Mouse (Mus musculus) embryonic facial prominence, embryonic 14.5 days (tissue): ENCODE results near the gene Rock2. TPM values are rescaled to one million over a fixed set of nuclear protein-coding genes. Genes with fewer than 3 reads are reported as not detected.

Experiments
- ATAC-seq: fragments of 200-750 bp; cut with Nextera tagmentation; 2 replicates; pipeline ENCODE4 v1.8.0; 2017; ENCODE audit warnings: low read depth, moderate number of reproducible peaks, moderate TSS enrichment
- DNase-seq: peaks from one replicate; pipeline ENCODE4 v3.0.0-alpha.2; 2015; ENCODE audit warnings: low spot score
- H3K27ac ChIP-seq: fragments of 300-500 bp; sonication (generic); replicated peaks from 2 replicates; pipeline ENCODE4 v1.5.1; 2014; ENCODE audit warnings: low read depth, mild to moderate bottlenecking, low read length, moderate library complexity
- H3K27me3 ChIP-seq: fragments of 300-500 bp; sonication (generic); replicated peaks from 2 replicates; pipeline ENCODE4 v1.6.1; 2014; ENCODE audit warnings: low read length; ENCODE audit not compliant: control insufficient read depth, insufficient read depth
- H3K36me3 ChIP-seq: fragments of 300-500 bp; sonication (generic); 2 replicates; pipeline ENCODE4 v1.6.1; 2014; ENCODE audit warnings: low read length, mixed read lengths; ENCODE audit not compliant: control insufficient read depth, insufficient read depth
- H3K4me1 ChIP-seq: fragments of 300-500 bp; sonication (generic); 2 replicates; pipeline ENCODE4 v1.6.1; 2014; ENCODE audit warnings: antibody characterized with exemption, low read length; ENCODE audit not compliant: control insufficient read depth, insufficient read depth
- H3K4me2 ChIP-seq: fragments of 300-500 bp; sonication (generic); 2 replicates; pipeline ENCODE4 v1.6.1; 2014; ENCODE audit warnings: low read depth, mild to moderate bottlenecking, low read length, moderate library complexity, mixed read lengths
- H3K4me3 ChIP-seq: fragments of 300-500 bp; sonication (generic); 2 replicates; pipeline ENCODE4 v1.5.1; 2014; ENCODE audit warnings: low read depth, mild to moderate bottlenecking, low read length
- H3K9ac ChIP-seq: fragments of 300-500 bp; sonication (generic); 2 replicates; pipeline ENCODE4 v1.6.1; 2014; ENCODE audit warnings: low read depth, mild to moderate bottlenecking, low read length, moderate library complexity, mixed read lengths
- H3K9me3 ChIP-seq: fragments of 300-500 bp; sonication (generic); 2 replicates; pipeline ENCODE4 v1.6.1; 2016; ENCODE audit warnings: low read length; ENCODE audit not compliant: control insufficient read depth
- WGBS: fragments of 180-500 bp; shearing (Covaris S2); extraction: QIAGEN DNeasy Blood & Tissue Kit; methylation state at CpG from one replicate; pipeline ENCODE4 v1.1.7; 2014; 5-methylcytosine and 5-hydroxymethylcytosine counted together
- polyA plus RNA-seq: library from polyadenylated mRNA; unstranded; fragments of >200 nt; fragmentation: Nextera tagmentation; extraction: Ambion mirVana; gene quantifications from 2 replicates; pipeline ENCODE4 v1.2.1, GENCODE M21; 2014

Gene Rock2
- 19.6 and 23.5 TPM in 2 replicates for polyA plus RNA-seq

GRCm38 (mm10) chr12:16894396-16895220 is at the start of gene Rock2:
Gene Rock2, plus strand, starts transcription at chr12:16894895.
- peak; percentile 91 for DNase-seq
- under 1% methylated on average over 48 of the region's 130 CpGs for WGBS
- Histone ChIP-seq H3K27me3 (no peaks in the 10 kb centered on the region), H3K9ac (peak within 1 kb of the TSS; percentile 93), H3K9me3 (no peaks in the 10 kb centered on the region), H3K36me3 (no peaks in the 10 kb centered on the region), H3K4me1 (peaks cover 21% of the 10 kb centered on the region), H3K27ac (peak within 1 kb of the TSS; percentile 95), H3K4me3 (peak within 1 kb of the TSS; percentile 88), H3K4me2 (peak within 1 kb of the TSS; percentile 94)
- ATAC-seq: peak; percentile 94

- Histone ChIP-seq H3K27ac (no peak overlapping the region), H3K27me3 (no peaks in the 10 kb centered on the region), H3K9ac (no peak overlapping the region), H3K4me2 (no peak overlapping the region), H3K9me3 (no peaks in the 10 kb centered on the region), H3K4me1 (peaks cover 12% of the 10 kb centered on the region; the same call in 1 of the 2 replicates), H3K36me3 (no peaks in the 10 kb centered on the region), H3K4me3 (no peak overlapping the region)
- 82% methylated on average over 4 of the region's 4 CpGs for WGBS
- DNase-seq: no peak
- no peak for ATAC-seq
These were observed 47.4 kb upstream of the Rock2 start for GRCm38 (mm10) chr12:16847204-16847792.

GRCm38 (mm10) chr12:16848501-16848900 is 46.2 kb upstream of the Rock2 start:
- 69% methylated on average over 2 of the region's 2 CpGs for WGBS
- H3K4me2 ChIP-seq: no peak overlapping the region

GRCm38 (mm10) chr12:16849821-16850220 is 44.9 kb upstream of the Rock2 start:
- ATAC-seq (no peak), DNase-seq (no peak)
- no peak overlapping the region for H3K4me3 ChIP-seq
- H3K9ac ChIP-seq: no peak overlapping the region
- no peaks in the 10 kb centered on the region for H3K9me3 ChIP-seq
- H3K27me3 ChIP-seq: no peaks in the 10 kb centered on the region
- H3K36me3 ChIP-seq: no peaks in the 10 kb centered on the region
- H3K4me2 ChIP-seq: no peak overlapping the region
- H3K4me1 ChIP-seq: peaks cover 10% of the 10 kb centered on the region; the same call in 1 of the 2 replicates
- no peak overlapping the region for H3K27ac ChIP-seq
- 67% methylated on average over 2 of the region's 2 CpGs for WGBS

More at GRCm38 (mm10) chr12:16848501-16848900, 46.2 kb upstream of the Rock2 start:
- no peak overlapping the region for H3K4me3 ChIP-seq
- no peak for DNase-seq
- no peaks in the 10 kb centered on the region for H3K27me3 ChIP-seq
- H3K4me1 ChIP-seq: peaks cover 13% of the 10 kb centered on the region; the same call in 1 of the 2 replicates
- no peak for ATAC-seq
- H3K9me3 ChIP-seq: no peaks in the 10 kb centered on the region
- H3K27ac ChIP-seq: no peak overlapping the region
- no peaks in the 10 kb centered on the region for H3K36me3 ChIP-seq
- H3K9ac ChIP-seq: no peak overlapping the region

- 44% methylated on average over 16 of the region's 16 CpGs for WGBS
- no peaks in the 10 kb centered on the region for H3K27me3 ChIP-seq
- DNase-seq: peak; percentile 42
- ATAC-seq: peak; percentile 60; the same call in 1 of the 2 replicates
- no peak overlapping the region for H3K27ac ChIP-seq
- 0 out of 2 replicates have a peak, but pooled peaks cover 2% of the 10 kb centered on the region for H3K4me1 ChIP-seq
- H3K4me3 ChIP-seq: no peak overlapping the region
- no peak overlapping the region for H3K4me2 ChIP-seq
- no peaks in the 10 kb centered on the region for H3K36me3 ChIP-seq
- no peaks in the 10 kb centered on the region for H3K9me3 ChIP-seq
- no peak overlapping the region for H3K9ac ChIP-seq
These were observed 44.0 kb upstream of the Rock2 start for GRCm38 (mm10) chr12:16850431-16851375.

GRCm38 (mm10) chr12:16853431-16854165 is 41.1 kb upstream of the Rock2 start:
- H3K27ac ChIP-seq: no peak overlapping the region
- 68% methylated on average over 11 of the region's 11 CpGs for WGBS
- H3K9me3 ChIP-seq: no peaks in the 10 kb centered on the region
- 0 out of 2 replicates have a peak, but pooled peaks cover 2% of the 10 kb centered on the region for H3K4me1 ChIP-seq
- H3K36me3 ChIP-seq: no peaks in the 10 kb centered on the region
- no peak for ATAC-seq
- no peak overlapping the region for H3K9ac ChIP-seq
- H3K4me2 ChIP-seq: no peak overlapping the region
- H3K27me3 ChIP-seq: no peaks in the 10 kb centered on the region
- H3K4me3 ChIP-seq: no peak overlapping the region
- DNase-seq: no peak

- Histone ChIP-seq H3K9me3 (no peaks in the 10 kb centered on the region), H3K4me2 (no peak overlapping the region), H3K27me3 (no peaks in the 10 kb centered on the region), H3K4me1 (0 out of 2 replicates have a peak, but pooled peaks cover 2% of the 10 kb centered on the region), H3K36me3 (no peaks in the 10 kb centered on the region), H3K4me3 (no peak overlapping the region), H3K27ac (no peak overlapping the region), H3K9ac (no peak overlapping the region)
- DNase-seq: peak; percentile 69
- 27% methylated on average over 6 of the region's 6 CpGs for WGBS
- ATAC-seq: peak; percentile 81
These were observed 38.9 kb upstream of the Rock2 start for GRCm38 (mm10) chr12:16855632-16856305.
